Mouse (Mus musculus) stomach, postnatal 0 days (tissue): ENCODE measurements around the gene 4930558K02Rik. TPM values are rescaled to one million over a fixed set of nuclear protein-coding genes. Genes with fewer than 3 reads are reported as not detected.

Experiments
- ATAC-seq: fragments of 200-750 bp; cut with Nextera tagmentation; 2 replicates; pipeline ENCODE4 v1.8.0; 2017; ENCODE audit not compliant: low FRiP score, low TSS enrichment
- DNase-seq: peaks from one replicate; pipeline ENCODE4 v3.0.0-alpha.2; 2016; ENCODE audit warnings: low spot score
- H3K27ac ChIP-seq: fragments of 300-500 bp; sonication (generic); replicated peaks from 2 replicates; pipeline ENCODE4 v1.5.1; 2014; ENCODE audit warnings: mild to moderate bottlenecking, control low read depth
- H3K27me3 ChIP-seq: fragments of 300-500 bp; sonication (generic); 2 replicates; pipeline ENCODE4 v1.6.1; 2014; ENCODE audit warnings: low read length; ENCODE audit not compliant: control insufficient read depth, insufficient read depth
- H3K36me3 ChIP-seq: fragments of 300-500 bp; sonication (generic); 2 replicates; pipeline ENCODE4 v1.6.1; 2014; ENCODE audit warnings: low read length, mixed read lengths; ENCODE audit not compliant: control insufficient read depth, insufficient read depth
- H3K4me1 ChIP-seq: fragments of 300-500 bp; sonication (generic); replicated peaks from 2 replicates; pipeline ENCODE4 v1.6.1; 2014; ENCODE audit warnings: antibody characterized with exemption; ENCODE audit not compliant: control insufficient read depth, insufficient read depth
- H3K4me2 ChIP-seq: fragments of 300-500 bp; sonication (generic); replicated peaks from 2 replicates; pipeline ENCODE4 v1.6.1; 2014; ENCODE audit warnings: low read depth, mild to moderate bottlenecking, control low read depth, moderate library complexity
- H3K4me3 ChIP-seq: fragments of 300-500 bp; sonication (generic); 2 replicates; pipeline ENCODE4 v1.5.1; 2014; ENCODE audit warnings: low read depth, low read length, control low read depth
- H3K9ac ChIP-seq: fragments of 300-500 bp; sonication (generic); 2 replicates; pipeline ENCODE4 v1.6.1; 2014; ENCODE audit warnings: mild to moderate bottlenecking, low read length, control low read depth, mixed read lengths
- H3K9me3 ChIP-seq: fragments of 300-500 bp; sonication (generic); 2 replicates; pipeline ENCODE4 v1.6.1; 2016; ENCODE audit warnings: low read length; ENCODE audit not compliant: control insufficient read depth
- CTCF ChIP-seq: IDR thresholded peaks from 2 replicates; pipeline ENCODE4 v1.5.1; 2016; ENCODE audit warnings: antibody characterized with exemption, low read depth, mild to moderate bottlenecking, moderate library complexity
- EP300 ChIP-seq: optimal IDR thresholded peaks from 2 replicates; pipeline ENCODE3; 2016; ENCODE audit warnings: antibody characterized with exemption
- whole genome bisulfite sequencing: fragments of 180-500 bp; shearing (Covaris S2); extraction: QIAGEN DNeasy Blood & Tissue Kit; methylation state at CpG from one replicate; pipeline ENCODE4 v1.1.7; 2014; 5-methylcytosine and 5-hydroxymethylcytosine counted together
- polyA plus RNA-seq: library from polyadenylated mRNA; unstranded; fragments of >200 nt; fragmentation: Nextera tagmentation; extraction: Ambion mirVana; gene quantifications from 2 replicates; pipeline ENCODE4 v1.2.1, GENCODE M21; 2015

The 4930558K02Rik gene
- polyA plus RNA-seq, 1 experiment from 2014 or later, result not detected

DNA sequence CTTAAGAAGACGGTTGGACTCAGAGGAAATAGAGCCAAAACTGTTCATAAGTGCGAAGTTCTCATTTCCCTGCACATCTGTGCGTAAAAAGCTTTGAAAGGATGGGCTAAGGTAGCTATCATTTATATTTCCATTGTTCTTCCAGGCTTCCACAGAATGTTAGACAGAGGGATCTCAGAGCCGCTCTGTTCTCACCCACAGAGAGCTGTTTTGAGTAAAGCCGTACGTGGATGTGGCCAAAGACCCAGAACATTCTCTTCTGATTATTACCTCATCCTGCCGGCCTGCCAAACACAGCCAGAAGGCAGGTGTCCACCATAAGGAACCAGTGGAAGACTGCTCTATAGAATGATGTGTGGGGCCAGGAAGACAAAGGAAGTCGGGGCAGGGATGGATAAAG lies 21.9 kb upstream of the 4930558K02Rik start:
- no peaks in the 10 kb centered on the region for H3K36me3 ChIP-seq
- peaks cover 9% of the 10 kb centered on the region; the same call in 1 of the 2 replicates for H3K4me1 ChIP-seq
- H3K9ac ChIP-seq, result no peak overlapping the region
- H3K4me2 ChIP-seq, result no peak overlapping the region
- peak overlapping the region; percentile 53; the same call in 1 of the 2 replicates for H3K27ac ChIP-seq
- no peak for DNase-seq
- ATAC-seq, result no peak
- H3K4me3 ChIP-seq, result no peak overlapping the region
- TF ChIP-seq CTCF (no peak), EP300 (no peak)
- H3K9me3 ChIP-seq, result no peaks in the 10 kb centered on the region
- H3K27me3 ChIP-seq, result no peaks in the 10 kb centered on the region
- WGBS, result 55% methylated on average over 8 of the region's 8 CpGs

DNA sequence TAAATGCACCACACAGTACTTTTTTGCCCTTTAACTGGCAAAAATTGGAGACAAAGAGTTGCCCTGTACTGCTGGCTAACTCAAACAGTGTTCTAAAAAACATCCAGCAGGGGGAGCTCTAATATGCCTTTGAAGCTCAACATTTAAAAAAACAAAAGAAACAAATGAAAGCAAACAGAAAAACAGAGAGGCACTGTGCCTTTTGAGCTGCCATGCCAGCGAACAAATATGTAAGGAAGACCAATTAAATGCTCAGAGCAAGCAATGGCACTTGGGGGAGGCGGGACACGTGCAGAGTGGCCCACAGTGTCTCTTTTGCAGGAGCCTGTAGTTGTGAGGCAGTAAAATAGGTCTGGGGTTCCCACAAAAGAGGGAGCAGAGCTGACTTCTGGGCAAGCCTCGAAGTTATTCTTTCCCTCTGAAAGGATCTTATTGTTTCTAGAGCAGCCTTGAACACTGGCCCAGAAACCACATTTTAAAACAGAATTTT lies 20.5 kb upstream of the 4930558K02Rik start:
- no peak overlapping the region; the same call in 1 of the 2 replicates for H3K9ac ChIP-seq
- TF ChIP-seq CTCF (peak; percentile 87), EP300 (no peak)
- H3K4me2 ChIP-seq, result peak overlapping the region; percentile 2; the same call in 1 of the 2 replicates
- H3K27ac ChIP-seq, result peak overlapping the region; percentile 0
- H3K36me3 ChIP-seq, result no peaks in the 10 kb centered on the region
- H3K9me3 ChIP-seq, result no peaks in the 10 kb centered on the region
- ATAC-seq, result peak; percentile 67; the same call in 1 of the 2 replicates
- H3K4me3 ChIP-seq, result no peak overlapping the region
- peaks cover 8% of the 10 kb centered on the region; the same call in 1 of the 2 replicates for H3K4me1 ChIP-seq
- 6% methylated on average over 4 of the region's 4 CpGs for WGBS
- no peaks in the 10 kb centered on the region for H3K27me3 ChIP-seq
- peak; percentile 31 for DNase-seq

- H3K27ac ChIP-seq, result peak overlapping the region; percentile 59; the same call in 1 of the 2 replicates
- H3K9me3 ChIP-seq, result no peaks in the 10 kb centered on the region
- DNase-seq, result no peak
- TF ChIP-seq CTCF (no peak), EP300 (no peak)
- no peaks in the 10 kb centered on the region for H3K36me3 ChIP-seq
- H3K27me3 ChIP-seq, result no peaks in the 10 kb centered on the region
- no peak overlapping the region for H3K4me3 ChIP-seq
- H3K9ac ChIP-seq, result no peak overlapping the region
- no peak for ATAC-seq
- 29% methylated on average over 5 of the region's 5 CpGs for WGBS
- no peak overlapping the region for H3K4me2 ChIP-seq
- peaks cover 4% of the 10 kb centered on the region; the same call in 1 of the 2 replicates for H3K4me1 ChIP-seq
These were observed 19.9 kb upstream of the 4930558K02Rik start for GRCm38 (mm10) chr1:161999338-161999737.

DNA sequence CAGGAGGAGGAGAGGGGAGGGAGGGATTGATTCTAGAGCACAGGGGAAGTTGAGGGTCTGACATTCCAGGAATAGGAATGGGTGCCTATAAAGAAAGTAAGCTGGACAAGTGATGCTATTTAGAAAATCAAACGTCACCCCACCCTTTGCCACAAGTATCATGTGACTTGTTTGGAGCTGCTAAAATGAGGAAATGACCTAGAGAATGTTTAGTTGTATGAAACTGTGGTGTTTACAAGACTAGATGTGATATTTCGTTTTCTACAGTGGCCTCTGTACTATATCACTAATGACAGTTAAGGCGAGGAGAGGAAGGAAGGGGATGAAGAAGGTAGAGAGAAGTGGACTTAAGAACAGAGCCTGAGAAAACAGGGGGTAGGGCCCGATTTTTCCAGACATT lies 19.3 kb upstream of the 4930558K02Rik start:
- ATAC-seq (no peak), DNase-seq (no peak)
- H3K4me3 ChIP-seq, result no peak overlapping the region
- no peak overlapping the region for H3K9ac ChIP-seq
- H3K27me3 ChIP-seq, result no peaks in the 10 kb centered on the region
- no peak overlapping the region for H3K4me2 ChIP-seq
- no peaks in the 10 kb centered on the region for H3K36me3 ChIP-seq
- H3K27ac ChIP-seq, result no peak overlapping the region
- no peaks in the 10 kb centered on the region for H3K9me3 ChIP-seq
- TF ChIP-seq EP300, result no peak
- no peak for TF ChIP-seq CTCF
- no peaks in the 10 kb centered on the region for H3K4me1 ChIP-seq
- 42% methylated on average over 4 of the region's 4 CpGs for WGBS

GRCm38 (mm10) chr1:161992389-161992788 lies 13.0 kb upstream of the 4930558K02Rik start:
- Histone ChIP-seq H3K4me2 (no peak overlapping the region), H3K4me1 (no peaks in the 10 kb centered on the region), H3K27me3 (no peaks in the 10 kb centered on the region), H3K9ac (no peak overlapping the region), H3K4me3 (no peak overlapping the region), H3K9me3 (no peaks in the 10 kb centered on the region), H3K36me3 (no peaks in the 10 kb centered on the region), H3K27ac (no peak overlapping the region)
- no peak for ATAC-seq
- no peak for TF ChIP-seq CTCF
- no peak for TF ChIP-seq EP300
- DNase-seq, result no peak
- 88% methylated on average over 7 of the region's 7 CpGs for WGBS

DNA sequence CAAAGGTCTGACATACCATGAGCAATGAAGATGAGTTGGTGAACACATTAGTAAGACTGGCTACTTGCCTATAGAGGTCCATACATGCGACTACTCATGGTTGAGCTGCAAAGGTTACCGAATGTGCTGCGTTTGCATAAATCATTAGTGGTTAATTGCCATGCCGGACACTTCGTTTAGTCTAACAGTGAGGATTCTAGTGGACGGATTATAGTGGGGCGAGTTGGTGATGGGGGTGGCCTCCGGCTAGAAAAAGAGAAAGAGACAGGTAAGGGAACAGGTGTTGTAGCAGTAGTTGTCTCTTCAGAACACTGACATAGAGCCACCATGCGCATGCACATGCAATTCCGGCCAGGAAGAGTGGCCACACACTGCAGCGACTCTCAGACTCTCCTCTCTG lies 12.4 kb upstream of the 4930558K02Rik start:
- DNase-seq, result no peak
- Histone ChIP-seq H3K27me3 (no peaks in the 10 kb centered on the region), H3K36me3 (no peaks in the 10 kb centered on the region), H3K4me1 (no peaks in the 10 kb centered on the region), H3K4me2 (no peak overlapping the region), H3K27ac (no peak overlapping the region), H3K9me3 (no peaks in the 10 kb centered on the region), H3K4me3 (no peak overlapping the region), H3K9ac (no peak overlapping the region)
- no peak for TF ChIP-seq EP300
- no peak for TF ChIP-seq CTCF
- 91% methylated on average over 11 of the region's 11 CpGs for WGBS
- ATAC-seq, result no peak
